Mouse (Mus musculus) monocyte, adult 2 months (primary cell): ENCODE measurements around the gene Gnl1.
A peak's percentile ranks its signal among the peaks of the same experiment; 100 is the strongest.
"Not testable (repeated sequence)": the region's sequence is repeated elsewhere in the genome, so short reads cannot be mapped to it uniquely, and the experiment has no call there.

ENCODE experiments used
- DNase-seq, 2 experiments: peaks; one replicate each; pipeline ENCODE4 v3.0.0; 2022; ENCODE audit warnings: low spot score in 2 of 2, low read depth in 1 of 2

Gene Gnl1

GRCm38 (mm10) chr17:35994175-35994878 is 14.7 kb downstream of the Gnl1 start:
- DNase-seq = peak in 1 of 2 experiments; percentile 67

GRCm38 (mm10) chr17:35994879-35995240 is 15.2 kb downstream of the Gnl1 start:
- no peak for DNase-seq

GRCm38 (mm10) chr17:35996949-35997348 is 17.3 kb downstream of the Gnl1 start:
- DNase-seq = peak; percentile 95 to 96

- peak in 1 of 2 experiments; percentile 61 for DNase-seq
Observed at GRCm38 (mm10) chr17:35997713-35998510, 18.3 kb downstream of the Gnl1 start.

- DNase-seq = no peak
Observed at GRCm38 (mm10) chr17:35998545-35999305, 19.1 kb downstream of the Gnl1 start.

- DNase-seq = no peak
Observed at GRCm38 (mm10) chr17:35999356-35999755, 19.7 kb downstream of the Gnl1 start.

- DNase-seq = no peak
Observed at GRCm38 (mm10) chr17:36000349-36000748, 20.7 kb downstream of the Gnl1 start.

- no peak for DNase-seq
Observed at GRCm38 (mm10) chr17:36001121-36001897, 21.7 kb downstream of the Gnl1 start.

GRCm38 (mm10) chr17:36001966-36002365 is 22.3 kb downstream of the Gnl1 start:
- no peak for DNase-seq

- DNase-seq = no peak
Observed at GRCm38 (mm10) chr17:36003331-36003730, 23.7 kb downstream of the Gnl1 start.

GRCm38 (mm10) chr17:36004409-36004808 is 24.8 kb downstream of the Gnl1 start:
- not testable (repeated sequence) for DNase-seq

GRCm38 (mm10) chr17:36014977-36015376 is 35.3 kb downstream of the Gnl1 start:
- no peak for DNase-seq

GRCm38 (mm10) chr17:36017046-36017445 is 37.4 kb downstream of the Gnl1 start:
- DNase-seq = no peak

- DNase-seq = no peak
Observed at GRCm38 (mm10) chr17:36018979-36019378, 39.3 kb downstream of the Gnl1 start.

- DNase-seq = no peak
Observed at GRCm38 (mm10) chr17:36019519-36019918, 39.9 kb downstream of the Gnl1 start.

GRCm38 (mm10) chr17:36020191-36021073 is 40.8 kb downstream of the Gnl1 start, which contains the start of gene H2-T24:
Gene H2-T24, minus strand, starts transcription at chr17:36020560.
- DNase-seq = peak; percentile 54 to 73

GRCm38 (mm10) chr17:36021309-36021708 is 41.7 kb downstream of the Gnl1 start:
- no peak for DNase-seq

GRCm38 (mm10) chr17:36022098-36022497 is 42.4 kb downstream of the Gnl1 start:
- DNase-seq = no peak

- DNase-seq = no peak
Observed at GRCm38 (mm10) chr17:36022922-36023321, 43.3 kb downstream of the Gnl1 start.
